Mouse (Mus musculus): Measurements from ENCODE around the gene Gon7.

DNA sequence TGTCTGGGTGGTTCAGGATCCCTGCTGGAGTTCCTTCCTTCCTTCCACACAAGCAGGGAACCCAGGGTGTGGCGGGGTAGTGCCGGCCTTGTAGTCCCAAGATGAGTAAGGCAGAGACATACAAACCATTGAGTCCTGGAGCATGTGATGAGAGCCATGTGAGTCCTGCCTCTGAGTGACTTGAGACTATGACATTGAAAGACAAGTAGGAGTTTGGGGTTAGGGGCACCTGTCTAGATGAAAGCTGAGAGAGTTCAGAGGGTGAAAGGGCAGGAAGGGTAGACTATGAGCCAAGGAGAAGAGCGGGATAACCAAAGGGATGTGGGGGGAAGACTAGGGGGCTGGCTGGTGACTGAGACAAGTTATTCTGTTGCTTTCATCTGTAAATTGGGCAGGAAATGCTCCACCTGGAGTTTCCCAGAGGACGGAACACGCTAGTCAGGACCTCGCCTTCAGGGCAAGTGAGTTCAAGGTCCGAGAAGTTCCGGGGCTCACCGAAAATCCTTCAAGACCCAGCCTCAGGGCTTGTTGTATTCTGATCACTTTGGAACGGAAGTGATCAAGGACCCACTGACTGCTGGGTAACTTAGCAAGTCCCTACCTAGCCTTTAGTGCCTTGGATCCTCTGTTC lies 50.7 kb downstream of the Gon7 start:
- TF ChIP-seq CTCF (IDR thresholded peaks at IDR 0.05; ENCODE audit: borderline replicate concordance, insufficient read depth, low read depth, low read length) = no peak
- no peak for TF ChIP-seq POLR2A (IDR thresholded peaks at IDR 0.05; ENCODE audit: borderline replicate concordance, insufficient read depth, low read length)
